Mouse (Mus musculus) CH12.LX (cell line): ENCODE measurements around the gene Elfn2. TPM values are rescaled to one million over a fixed set of nuclear protein-coding genes. Genes with fewer than 3 reads are reported as not detected.

Experiments used
- DNase-seq: peaks from one replicate; pipeline ENCODE4 v3.0.0-alpha.2; 2013; ENCODE audit errors: extremely low read depth
- H3K27ac ChIP-seq: 2 replicates; pipeline ENCODE4 v1.5.1; 2012; ENCODE audit warnings: low read depth, mild to moderate bottlenecking, control low read depth, moderate library complexity; ENCODE audit not compliant: insufficient read depth
- H3K27me3 ChIP-seq: replicated peaks from 2 replicates; pipeline ENCODE3; 2012; ENCODE audit warnings: inconsistent platforms
- H3K36me3 ChIP-seq, 2 experiments: replicated peaks in 1 of 2; 2 replicates each; pipeline versions ENCODE3 to v1.6.1; 2012; ENCODE audit warnings: inconsistent platforms in 1 of 2, low read length in 1 of 2, mild to moderate bottlenecking in 1 of 2, mixed read lengths in 1 of 2, moderate library complexity in 1 of 2; ENCODE audit not compliant: control insufficient read depth in 1 of 2, insufficient read depth in 1 of 2
- H3K4me1 ChIP-seq, 2 experiments: 2 replicates each; pipeline ENCODE4 v1.6.1; 2012; ENCODE audit warnings: inconsistent platforms in 1 of 2, moderate library complexity in 1 of 2; ENCODE audit not compliant: insufficient read depth in 2 of 2, control insufficient read depth in 1 of 2
- H3K4me2 ChIP-seq: 2 replicates; pipeline ENCODE4 v1.6.1; 2012; ENCODE audit warnings: low read depth, mild to moderate bottlenecking, control low read depth; ENCODE audit not compliant: poor library complexity, insufficient read depth, severe bottlenecking
- H3K4me3 ChIP-seq, 3 experiments: fragments of 150-350 bp in 1 of 3; sonication (generic) in 1 of 3; replicated peaks in 1 of 3; 2 replicates each; pipeline versions ENCODE3 to v1.5.1; 2011 to 2012; ENCODE audit warnings: low read depth in 2 of 3, low read length in 2 of 3, mild to moderate bottlenecking in 2 of 3, moderate library complexity in 2 of 3, control low read depth in 1 of 3, improper control_type of control experiment in 1 of 3, inconsistent platforms in 1 of 3, mixed read lengths in 1 of 3; ENCODE audit not compliant: poor library complexity in 1 of 3
- H3K79me2 ChIP-seq: replicated peaks from 2 replicates; pipeline ENCODE4 v1.6.1; 2012; ENCODE audit warnings: mild to moderate bottlenecking, moderate library complexity; ENCODE audit not compliant: control insufficient read depth, poor library complexity, insufficient read depth, severe bottlenecking; ENCODE audit errors: extremely low read depth
- H3K9ac ChIP-seq: 2 replicates; pipeline ENCODE4 v1.6.1; 2012; ENCODE audit warnings: low read depth, mild to moderate bottlenecking, control low read depth, moderate library complexity; ENCODE audit not compliant: insufficient read depth
- H3K9me3 ChIP-seq: replicated peaks from 2 replicates; pipeline ENCODE3; 2012; ENCODE audit warnings: low read length, inconsistent platforms, mixed read lengths
- CHD1 ChIP-seq: IDR thresholded peaks from 2 replicates; pipeline ENCODE4 v1.6.1; 2012; ENCODE audit warnings: low read depth, low read length, improper control_type of control experiment, inconsistent platforms
- CHD2 ChIP-seq: IDR thresholded peaks from 2 replicates; pipeline ENCODE4 v1.6.1; 2011; ENCODE audit warnings: low read length, improper control_type of control experiment
- E2F4 ChIP-seq: IDR thresholded peaks from 2 replicates; pipeline ENCODE4 v1.6.1; 2011; ENCODE audit warnings: low read depth, low read length, improper control_type of control experiment; ENCODE audit not compliant: insufficient replicate concordance
- EP300 ChIP-seq: IDR thresholded peaks from 2 replicates; pipeline ENCODE4 v1.6.1; 2011; ENCODE audit warnings: low read length, improper control_type of control experiment
- ETS1 ChIP-seq: conservative IDR thresholded peaks from 2 replicates; pipeline ENCODE4 v1.6.1; 2012; ENCODE audit warnings: low read depth, mild to moderate bottlenecking, inconsistent platforms, low read length, improper control_type of control experiment, moderate library complexity
- HCFC1 ChIP-seq: IDR thresholded peaks from 2 replicates; pipeline ENCODE4 v1.6.1; 2012; ENCODE audit warnings: low read depth, mild to moderate bottlenecking, inconsistent platforms, low read length, improper control_type of control experiment
- IRF4 ChIP-seq: IDR thresholded peaks from 2 replicates; pipeline ENCODE4 v1.6.1; 2014; ENCODE audit warnings: low read depth, mild to moderate bottlenecking, inconsistent platforms, low read length, improper control_type of control experiment
- JUND ChIP-seq: conservative IDR thresholded peaks from 2 replicates; pipeline ENCODE4 v1.6.1; 2011; ENCODE audit warnings: low read depth, low read length, improper control_type of control experiment
- MAFK ChIP-seq: IDR thresholded peaks from 2 replicates; pipeline ENCODE4 v1.6.1; 2011; ENCODE audit warnings: low read length, improper control_type of control experiment; ENCODE audit not compliant: insufficient replicate concordance
- MAZ ChIP-seq: IDR thresholded peaks from 2 replicates; pipeline ENCODE4 v1.6.1; 2012; ENCODE audit warnings: low read depth, mild to moderate bottlenecking, inconsistent platforms, low read length, improper control_type of control experiment, moderate library complexity
- NELFE ChIP-seq: IDR thresholded peaks from 2 replicates; pipeline ENCODE4 v1.6.1; 2011; ENCODE audit warnings: low read depth, low read length, improper control_type of control experiment
- NRF1 ChIP-seq: IDR thresholded peaks from 2 replicates; pipeline ENCODE4 v1.6.1; 2014; ENCODE audit warnings: low read depth, mild to moderate bottlenecking, inconsistent platforms, low read length, improper control_type of control experiment, moderate library complexity
- POLR2A ChIP-seq: IDR thresholded peaks from 2 replicates; pipeline ENCODE4 v1.6.1; 2011; ENCODE audit warnings: low read depth, mild to moderate bottlenecking, improper control_type of control experiment, low read length
- POLR2AphosphoS2 ChIP-seq: IDR thresholded peaks from 2 replicates; pipeline ENCODE4 v1.6.1; 2011; ENCODE audit warnings: low read depth, low read length, improper control_type of control experiment
- RAD21 ChIP-seq: IDR thresholded peaks from 2 replicates; pipeline ENCODE4 v1.6.1; 2011; ENCODE audit warnings: low read depth, mild to moderate bottlenecking, low read length, improper control_type of control experiment, moderate library complexity
- RCOR1 ChIP-seq: conservative IDR thresholded peaks from 2 replicates; pipeline ENCODE4 v1.6.1; 2012; ENCODE audit warnings: low read depth, mild to moderate bottlenecking, inconsistent platforms, low read length, improper control_type of control experiment
- SMC3 ChIP-seq: IDR thresholded peaks from 2 replicates; pipeline ENCODE4 v1.6.1; 2011; ENCODE audit warnings: low read depth, low read length, improper control_type of control experiment
- TBP ChIP-seq: conservative IDR thresholded peaks from 2 replicates; pipeline ENCODE4 v1.6.1; 2011; ENCODE audit warnings: low read depth, low read length, improper control_type of control experiment
- TCF12 ChIP-seq: IDR thresholded peaks from 2 replicates; pipeline ENCODE4 v1.6.1; 2014; ENCODE audit warnings: low read depth, mild to moderate bottlenecking, inconsistent platforms, low read length, improper control_type of control experiment
- UBTF ChIP-seq: IDR thresholded peaks from 2 replicates; pipeline ENCODE4 v1.6.1; 2012; ENCODE audit warnings: low read depth, mild to moderate bottlenecking, inconsistent platforms, low read length, improper control_type of control experiment, moderate library complexity
- USF1 ChIP-seq: IDR thresholded peaks from 2 replicates; pipeline ENCODE4 v1.6.1; 2014; ENCODE audit warnings: low read depth, mild to moderate bottlenecking, inconsistent platforms, low read length, improper control_type of control experiment
- USF2 ChIP-seq: conservative IDR thresholded peaks from 2 replicates; pipeline ENCODE4 v1.6.1; 2011; ENCODE audit warnings: low read depth, low read length, improper control_type of control experiment
- ZKSCAN1 ChIP-seq: IDR thresholded peaks from 2 replicates; pipeline ENCODE4 v1.6.1; 2012; ENCODE audit warnings: low read depth, inconsistent platforms, low read length, improper control_type of control experiment, borderline replicate concordance
- ZMIZ1 ChIP-seq: IDR thresholded peaks from 2 replicates; pipeline ENCODE4 v1.6.1; 2012; ENCODE audit warnings: low read depth, mild to moderate bottlenecking, inconsistent platforms, low read length, improper control_type of control experiment
- ZNF384 ChIP-seq: IDR thresholded peaks from 2 replicates; pipeline ENCODE4 v1.6.1; 2012; ENCODE audit warnings: low read depth, low read length, improper control_type of control experiment, inconsistent platforms
- dilution Hi-C: fragments of 300-500 bp; cut with MboI; formaldehyde crosslinking; loops from 2 replicates; pipeline ENCODE4 v1.14.3; 2020; ENCODE audit warnings: low sequenced_read_pairs; ENCODE audit not compliant: extremely low pct_unique_long_range_greater_than_20kb, extremely low pct_ligation_motif_present
- in situ Hi-C: fragments of 300-500 bp; cut with MboI; formaldehyde crosslinking; loops from 3 replicates; pipeline ENCODE4 v1.14.3; 2019; ENCODE audit warnings: low sequenced_read_pairs, low pct_ligation_motif_present, low pct_unique_long_range_greater_than_20kb, mixed read lengths
- polyA plus RNA-seq: library from polyadenylated mRNA; unstranded; fragments of >175 nt; gene quantifications from 2 replicates; pipeline ENCODE4 v1.2.1, GENCODE M21; 2012; ENCODE audit warnings: low read depth; ENCODE audit not compliant: insufficient read length
- total RNA-seq, 2 experiments: library from RNA; depleted of rRNA; stranded (reverse); fragments of 300-350 nt in 1 of 2; fragments of >200 nt in 1 of 2; gene quantifications; 2 replicates each; pipeline ENCODE4 v1.2.3; 2012 to 2014

The Elfn2 gene
- total and polyA plus RNA-seq, 3 experiments = 0.06 TPM; not detected in 2

DNA sequence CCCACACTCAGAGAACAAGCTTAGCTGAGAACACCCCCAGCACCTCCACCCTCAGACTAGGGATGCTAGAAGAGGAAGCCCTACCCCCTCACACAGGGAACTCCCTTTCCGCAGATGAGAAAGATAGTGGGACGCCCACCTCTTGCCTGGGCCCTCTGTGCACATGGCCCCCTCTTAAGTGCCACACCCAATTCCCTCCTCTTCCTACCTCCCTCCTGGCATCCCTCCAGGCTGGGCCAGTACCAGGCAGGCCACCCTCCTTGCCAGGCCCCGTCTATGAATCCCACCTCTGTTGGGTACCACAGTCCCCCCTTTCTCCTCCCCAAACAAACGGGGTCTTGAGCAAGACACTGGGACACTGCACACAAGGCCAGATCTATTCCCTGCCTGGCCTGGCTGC lies 13.7 kb downstream of the Elfn2 start:
- dilution Hi-C loops = no loop called here
- no peak overlapping the region for H3K4me3 ChIP-seq
- no peaks in the 10 kb centered on the region for H3K9me3 ChIP-seq
- TF ChIP-seq USF2 = no peak
- TF ChIP-seq USF1 = no peak
- no peak for DNase-seq
- H3K36me3 ChIP-seq = no peaks in the 10 kb centered on the region
- no peaks in the 10 kb centered on the region for H3K79me2 ChIP-seq
- peaks cover 92% of the 10 kb centered on the region for H3K27me3 ChIP-seq
- H3K4me1 ChIP-seq = no peaks in the 10 kb centered on the region
- in situ Hi-C loops = no loop called here
- no peak overlapping the region for H3K4me2 ChIP-seq
- H3K9ac ChIP-seq = no peak overlapping the region
- no peak overlapping the region for H3K27ac ChIP-seq

DNA sequence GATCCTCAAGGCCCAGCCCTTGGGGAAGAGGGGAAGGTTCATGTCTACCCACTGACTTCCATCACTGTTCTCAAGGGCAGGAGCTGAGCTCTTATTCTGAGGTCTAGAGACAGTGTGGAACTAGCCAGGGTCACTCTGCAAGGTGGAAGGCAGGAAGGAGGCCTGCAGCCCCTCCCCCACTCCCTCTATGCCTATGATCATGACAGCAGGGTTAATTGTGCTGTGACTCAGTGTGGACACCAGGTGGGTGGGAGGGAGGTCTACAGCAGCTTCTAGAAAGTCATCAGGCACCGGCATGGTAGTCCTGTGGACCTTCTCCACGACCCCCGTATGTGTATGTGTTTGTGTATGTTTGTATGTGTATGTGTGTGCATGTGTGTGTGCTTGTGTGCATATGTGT lies 14.6 kb downstream of the Elfn2 start:
- Histone ChIP-seq H3K79me2 (no peaks in the 10 kb centered on the region), H3K4me1 (no peaks in the 10 kb centered on the region), H3K36me3 (no peaks in the 10 kb centered on the region), H3K27me3 (peaks cover 96% of the 10 kb centered on the region), H3K27ac (no peak overlapping the region), H3K9ac (no peak overlapping the region), H3K4me2 (no peak overlapping the region), H3K9me3 (no peaks in the 10 kb centered on the region), H3K4me3 (no peak overlapping the region)
- TF ChIP-seq IRF4 (no peak), ZMIZ1 (no peak), ZNF384 (no peak), MAZ (no peak), RCOR1 (no peak), UBTF (no peak), TBP (no peak), NELFE (no peak), POLR2A (no peak), EP300 (no peak), ETS1 (no peak), USF1 (no peak), CHD2 (no peak), NRF1 (no peak), TCF12 (no peak), HCFC1 (no peak), SMC3 (no peak)
- in situ Hi-C loops = no loop called here
- no peak for DNase-seq
- dilution Hi-C loops = no loop called here

GRCm38 (mm10) chr15:78700420-78700819 lies 18.2 kb downstream of the Elfn2 start:
- no peak overlapping the region for H3K27ac ChIP-seq
- dilution Hi-C loops = no loop called here
- no peaks in the 10 kb centered on the region for H3K9me3 ChIP-seq
- peaks cover 91% of the 10 kb centered on the region for H3K27me3 ChIP-seq
- DNase-seq = no peak
- no peaks in the 10 kb centered on the region for H3K79me2 ChIP-seq
- H3K9ac ChIP-seq = no peak overlapping the region
- no peaks in the 10 kb centered on the region for H3K4me1 ChIP-seq
- in situ Hi-C loops = no loop called here
- TF ChIP-seq E2F4 (no peak), RAD21 (no peak), JUND (no peak), CHD1 (no peak), POLR2AphosphoS2 (no peak), MAFK (no peak), ZKSCAN1 (peak; percentile 63)
- H3K36me3 ChIP-seq = no peaks in the 10 kb centered on the region
- H3K4me3 ChIP-seq = no peak overlapping the region
- no peak overlapping the region for H3K4me2 ChIP-seq
